Mouse (Mus musculus) lung, postnatal 0 days (tissue): ENCODE measurements around the gene Vamp8. TPM values are rescaled to one million over a fixed set of nuclear protein-coding genes. Genes with fewer than 3 reads are reported as not detected.

Source experiments
- ATAC-seq: fragments of 200-750 bp; cut with Nextera tagmentation; 2 replicates; pipeline ENCODE4 v1.8.0; 2017; ENCODE audit warnings: moderate library complexity
- DNase-seq: peaks from one replicate; pipeline ENCODE4 v3.0.0-alpha.2; 2016; ENCODE audit warnings: low spot score
- H3K27ac ChIP-seq: fragments of 300-500 bp; sonication (generic); 2 replicates; pipeline ENCODE4 v1.5.1; 2014; ENCODE audit warnings: antibody characterized with exemption, mild to moderate bottlenecking, low read length, mixed read lengths
- H3K27me3 ChIP-seq: fragments of 300-500 bp; sonication (generic); replicated peaks from 2 replicates; pipeline ENCODE4 v1.6.1; 2014; ENCODE audit warnings: low read length, mixed read lengths; ENCODE audit not compliant: insufficient read depth
- H3K36me3 ChIP-seq: fragments of 300-500 bp; sonication (generic); 2 replicates; pipeline ENCODE4 v1.6.1; 2014; ENCODE audit warnings: low read length, mixed read lengths; ENCODE audit not compliant: insufficient read depth
- H3K4me1 ChIP-seq: fragments of 300-500 bp; sonication (generic); 2 replicates; pipeline ENCODE4 v1.6.1; 2014; ENCODE audit warnings: antibody characterized with exemption, low read depth, low read length, mixed read lengths; ENCODE audit not compliant: insufficient read depth
- H3K4me2 ChIP-seq: fragments of 300-500 bp; sonication (generic); replicated peaks from 2 replicates; pipeline ENCODE4 v1.6.1; 2014; ENCODE audit warnings: low read depth, mild to moderate bottlenecking, low read length, moderate library complexity, mixed read lengths
- H3K4me3 ChIP-seq: fragments of 300-500 bp; sonication (generic); 2 replicates; pipeline ENCODE4 v1.5.1; 2014; ENCODE audit warnings: low read depth, low read length
- H3K9ac ChIP-seq: fragments of 300-500 bp; sonication (generic); replicated peaks from 2 replicates; pipeline ENCODE4 v1.6.1; 2014; ENCODE audit warnings: low read depth, mild to moderate bottlenecking
- H3K9me3 ChIP-seq: fragments of 300-500 bp; sonication (generic); 2 replicates; pipeline ENCODE4 v1.6.1; 2016; ENCODE audit warnings: low read length, mixed read lengths
- CTCF ChIP-seq: IDR thresholded peaks from 2 replicates; pipeline ENCODE4 v1.5.1; 2016; ENCODE audit warnings: antibody characterized with exemption, mild to moderate bottlenecking
- EP300 ChIP-seq: IDR thresholded peaks from 2 replicates; pipeline ENCODE4 v1.6.1; 2016; ENCODE audit warnings: antibody characterized with exemption, mild to moderate bottlenecking, control low read depth
- whole genome bisulfite sequencing: fragments of 180-500 bp; shearing (Covaris S2); extraction: QIAGEN DNeasy Blood & Tissue Kit; methylation state at CpG from one replicate; pipeline ENCODE4 v1.1.7; 2014; 5-methylcytosine and 5-hydroxymethylcytosine counted together
- polyA plus RNA-seq: library from polyadenylated mRNA; unstranded; fragments of >200 nt; fragmentation: Nextera tagmentation; extraction: Ambion mirVana; gene quantifications from 2 replicates; pipeline ENCODE4 v1.2.1, GENCODE M21; 2015

Gene Vamp8
- polyA plus RNA-seq, 1 experiment from 2014 or later: 656 TPM

DNA sequence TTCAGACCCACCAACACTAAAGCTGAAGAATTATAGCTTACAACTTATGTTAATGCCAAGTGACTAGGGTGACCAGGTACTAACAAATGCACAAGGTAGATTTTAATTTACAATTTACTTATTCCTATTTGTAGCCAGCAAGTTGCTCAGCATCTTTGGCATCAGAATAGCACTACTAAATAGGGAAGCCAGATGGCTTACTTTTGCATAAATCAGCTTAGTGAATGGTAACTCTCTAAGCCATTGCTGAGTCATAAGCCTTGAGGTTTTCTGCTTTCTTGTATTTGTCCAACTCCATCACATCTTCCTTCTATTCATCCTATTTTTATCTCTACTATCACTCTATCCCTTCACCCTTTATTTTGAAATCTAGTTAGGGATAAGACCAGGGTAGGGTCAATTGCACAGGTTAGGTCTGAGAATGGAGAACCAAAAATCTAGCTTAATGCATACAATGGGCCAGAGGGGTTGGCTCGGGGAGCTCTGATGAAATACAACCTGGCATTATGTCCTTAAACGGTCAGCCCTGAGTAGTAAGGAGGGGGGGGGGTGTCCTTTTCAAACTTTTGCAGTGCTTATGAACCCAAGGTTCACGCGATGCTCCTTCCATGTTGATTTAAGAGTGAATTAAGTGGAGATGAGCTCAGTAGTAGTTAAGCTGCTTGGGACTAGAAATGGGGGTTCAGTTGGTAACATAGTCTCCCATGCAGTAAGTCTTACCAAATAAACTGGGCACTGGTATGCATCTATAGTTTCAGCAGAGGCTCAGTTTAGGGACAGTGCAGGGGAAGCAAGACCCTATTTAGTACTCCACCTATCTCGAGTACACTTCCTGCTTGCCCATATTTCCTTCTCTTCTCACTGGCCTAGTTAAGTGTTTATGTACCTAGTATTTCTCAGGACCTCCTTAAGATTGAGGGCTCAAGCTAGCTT is 40.8 kb upstream of the Vamp8 start:
- H3K4me2 ChIP-seq: no peak overlapping the region
- 28% methylated on average over 5 of the region's 5 CpGs for WGBS
- H3K4me1 ChIP-seq: no peaks in the 10 kb centered on the region
- no peaks in the 10 kb centered on the region for H3K27me3 ChIP-seq
- H3K9ac ChIP-seq: no peak overlapping the region
- peak; percentile 5 for DNase-seq
- no peak overlapping the region for H3K4me3 ChIP-seq
- ATAC-seq: 0 out of 2 replicates have a peak, but pooled peaks have one; percentile 5
- TF ChIP-seq CTCF (no peak), EP300 (no peak)
- H3K27ac ChIP-seq: no peak overlapping the region
- peaks cover 24% of the 10 kb centered on the region; the same call in 1 of the 2 replicates for H3K36me3 ChIP-seq
- H3K9me3 ChIP-seq: no peaks in the 10 kb centered on the region

DNA sequence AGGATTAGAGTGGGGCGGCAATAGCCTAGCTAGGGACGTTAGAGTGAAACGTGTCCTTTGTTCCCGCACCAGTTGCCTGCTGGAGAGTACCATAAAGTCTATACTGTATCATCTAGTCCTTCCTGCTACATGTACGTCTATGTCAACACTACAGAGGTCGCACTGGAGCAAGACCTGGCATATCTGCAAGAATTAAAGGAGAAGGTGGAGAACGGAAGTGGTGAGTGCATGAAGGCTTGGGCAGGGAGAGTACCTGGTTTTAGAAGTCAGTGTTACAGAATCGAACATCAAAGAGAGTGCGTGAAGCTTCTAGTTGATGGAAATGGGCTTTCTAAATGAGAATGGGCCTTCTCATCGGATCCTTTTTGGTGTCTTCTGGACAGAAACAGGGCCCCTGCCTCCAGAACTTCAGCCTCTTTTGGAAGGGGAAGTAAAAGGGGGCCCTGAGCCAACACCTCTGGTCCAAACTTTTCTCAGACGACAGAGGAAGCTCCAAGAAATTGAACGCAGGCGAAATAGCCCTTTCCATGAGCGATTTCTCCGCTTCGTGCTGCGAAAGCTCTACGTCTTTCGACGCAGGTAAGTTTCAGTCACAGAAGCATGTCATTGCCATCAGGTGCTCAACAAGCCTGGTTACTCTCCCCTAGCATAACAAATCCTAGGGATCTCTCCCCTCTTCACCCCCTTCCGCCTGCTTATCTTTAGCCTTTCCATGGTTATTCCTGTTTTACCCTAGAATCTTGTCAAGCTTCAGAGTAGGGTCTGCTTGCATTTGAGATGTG is 38.7 kb upstream of the Vamp8 start:
- H3K36me3 ChIP-seq: peaks cover 22% of the 10 kb centered on the region
- no peak overlapping the region for H3K4me3 ChIP-seq
- no peak overlapping the region for H3K27ac ChIP-seq
- no peaks in the 10 kb centered on the region for H3K9me3 ChIP-seq
- H3K9ac ChIP-seq: no peak overlapping the region
- no peaks in the 10 kb centered on the region for H3K27me3 ChIP-seq
- ATAC-seq (no peak), DNase-seq (peak; percentile 6)
- TF ChIP-seq EP300 (no peak), CTCF (no peak)
- no peaks in the 10 kb centered on the region for H3K4me1 ChIP-seq
- WGBS: 78% methylated on average over 21 of the region's 21 CpGs
- H3K4me2 ChIP-seq: no peak overlapping the region

GRCm38 (mm10) chr6:72428036-72428435 is 37.5 kb upstream of the Vamp8 start:
- peak; percentile 85 for ATAC-seq
- DNase-seq: peak; percentile 83
- Histone ChIP-seq H3K4me2 (no peak overlapping the region), H3K9ac (no peak overlapping the region), H3K4me1 (no peaks in the 10 kb centered on the region), H3K27me3 (no peaks in the 10 kb centered on the region), H3K36me3 (peaks cover 25% of the 10 kb centered on the region), H3K27ac (no peak overlapping the region), H3K4me3 (no peak overlapping the region), H3K9me3 (no peaks in the 10 kb centered on the region)
- TF ChIP-seq EP300 (no peak), CTCF (peak; percentile 92)
- WGBS: 29% methylated on average over 8 of the region's 8 CpGs

DNA sequence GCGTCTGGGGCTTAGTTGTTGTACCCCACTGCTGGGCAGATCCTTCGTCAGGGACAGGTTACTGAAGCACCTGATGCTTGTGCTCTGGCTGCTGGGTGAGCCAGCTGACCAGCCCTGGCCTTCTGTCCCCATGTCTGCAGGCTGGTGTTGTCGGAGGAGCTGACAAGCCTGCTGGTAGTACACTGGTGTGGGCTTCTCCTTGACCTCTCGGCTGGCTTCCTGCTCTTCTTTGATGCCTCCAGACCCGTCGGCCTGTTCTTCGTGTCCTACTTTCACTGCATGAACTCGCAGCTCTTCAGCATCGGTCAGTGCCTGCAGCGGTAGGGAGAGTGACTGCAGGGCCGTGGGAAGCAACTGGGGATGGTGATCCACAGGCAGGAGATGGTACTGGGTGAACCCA is 35.1 kb upstream of the Vamp8 start:
- H3K9me3 ChIP-seq: no peaks in the 10 kb centered on the region
- no peak overlapping the region for H3K27ac ChIP-seq
- no peaks in the 10 kb centered on the region for H3K27me3 ChIP-seq
- H3K36me3 ChIP-seq: peaks cover 25% of the 10 kb centered on the region
- TF ChIP-seq CTCF: no peak
- TF ChIP-seq EP300: no peak
- H3K4me2 ChIP-seq: no peak overlapping the region
- DNase-seq: no peak
- 89% methylated on average over 11 of the region's 11 CpGs for WGBS
- H3K4me1 ChIP-seq: no peaks in the 10 kb centered on the region
- no peak overlapping the region for H3K9ac ChIP-seq
- no peak for ATAC-seq
- H3K4me3 ChIP-seq: no peak overlapping the region

DNA sequence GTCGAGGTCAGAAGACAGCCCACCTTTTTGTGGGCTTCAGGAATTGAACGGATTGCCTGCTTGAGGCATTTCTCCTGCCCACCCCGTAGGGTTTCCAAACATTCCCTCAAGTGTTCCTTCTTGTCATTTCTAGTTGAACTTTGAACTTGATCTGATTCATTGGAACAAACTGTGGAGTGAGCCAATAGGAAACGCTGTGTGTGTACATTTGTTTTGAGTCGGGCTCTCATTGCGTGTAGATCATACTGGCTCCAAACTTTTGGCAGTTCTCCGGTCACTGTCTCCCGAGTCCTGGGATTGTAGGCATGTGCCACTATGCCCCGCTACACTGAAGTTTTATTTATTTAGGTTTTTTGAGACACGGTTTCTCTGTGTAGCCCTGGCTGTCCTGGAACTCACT is 30.4 kb upstream of the Vamp8 start:
- no peak for ATAC-seq
- DNase-seq: no peak
- no peak overlapping the region for H3K4me3 ChIP-seq
- H3K9ac ChIP-seq: no peak overlapping the region
- no peak overlapping the region for H3K27ac ChIP-seq
- H3K4me2 ChIP-seq: no peak overlapping the region
- TF ChIP-seq EP300 (no peak), CTCF (no peak)
- WGBS: 83% methylated on average over 10 of the region's 10 CpGs
- H3K36me3 ChIP-seq: peaks cover 25% of the 10 kb centered on the region
- H3K27me3 ChIP-seq: no peaks in the 10 kb centered on the region
- no peaks in the 10 kb centered on the region for H3K9me3 ChIP-seq
- H3K4me1 ChIP-seq: no peaks in the 10 kb centered on the region

DNA sequence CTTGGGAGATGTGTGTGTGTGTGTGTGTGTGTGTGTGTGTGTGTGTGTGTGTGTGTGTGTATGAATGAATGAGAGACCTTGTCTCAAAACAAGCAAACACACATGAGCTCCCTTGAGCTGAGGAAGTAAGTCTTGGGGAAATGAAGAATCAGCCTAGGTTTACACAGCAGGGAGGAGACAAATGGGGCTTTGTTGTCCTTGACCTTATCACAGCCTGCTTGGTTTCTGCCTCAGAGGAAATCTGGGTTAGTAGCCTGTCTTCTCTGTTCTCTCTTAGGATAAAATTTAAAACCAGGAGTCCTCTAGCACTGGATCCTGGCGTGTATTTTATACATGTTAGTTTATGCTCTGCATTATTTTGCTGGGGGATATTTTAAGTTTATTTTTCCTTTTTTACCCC is 29.3 kb upstream of the Vamp8 start:
- H3K9me3 ChIP-seq: no peaks in the 10 kb centered on the region
- H3K4me2 ChIP-seq: no peak overlapping the region
- no peak overlapping the region for H3K4me3 ChIP-seq
- WGBS: 87% methylated on average over 1 of the region's 1 CpGs
- no peaks in the 10 kb centered on the region for H3K27me3 ChIP-seq
- no peak overlapping the region for H3K9ac ChIP-seq
- no peak for ATAC-seq
- no peak overlapping the region for H3K27ac ChIP-seq
- peaks cover 22% of the 10 kb centered on the region for H3K36me3 ChIP-seq
- TF ChIP-seq EP300: no peak
- TF ChIP-seq CTCF: no peak
- H3K4me1 ChIP-seq: peaks cover 3% of the 10 kb centered on the region; the same call in 1 of the 2 replicates
- no peak for DNase-seq
